Mouse (Mus musculus): ENCODE data around the gene Vps51. TPM values are rescaled to one million over a fixed set of nuclear protein-coding genes. Genes with fewer than 3 reads are reported as not detected.

The Vps51 gene
- total RNA-seq, 2 experiments from 2014 or later: 96.6 to 96.8 TPM

- intact Hi-C loops (cut with DNase I): no loop called here
- DNase-seq: no peak
Measured at GRCm38 (mm10) chr19:6082156-6082555, 5.1 kb upstream of the Vps51 start, which contains the start of gene Gm28374. TSS of gene Gm28374 (minus strand) at chr19:6082256.

- no peak for DNase-seq
- intact Hi-C loops (cut with DNase I): no loop called here
Measured at GRCm38 (mm10) chr19:6079983-6080480, 3.0 kb upstream of the Vps51 start, which contains the start of gene Tmem262. TSS of gene Tmem262 (plus strand) at chr19:6080033.

GRCm38 (mm10) chr19:6073889-6074288, 3.1 kb downstream of the Vps51 start:
- intact Hi-C loops (cut with DNase I): no loop called here
- no peak for DNase-seq

GRCm38 (mm10) chr19:6071261-6071660, 5.8 kb downstream of the Vps51 start:
- intact Hi-C loops (cut with DNase I): no loop called here
- DNase-seq: no peak

GRCm38 (mm10) chr19:6070571-6071250, 6.3 kb downstream of the Vps51 start:
- intact Hi-C loops (cut with DNase I): no loop called here
- DNase-seq: no peak

GRCm38 (mm10) chr19:6069851-6070250, 7.2 kb downstream of the Vps51 start:
- intact Hi-C loops (cut with DNase I): no loop called here

GRCm38 (mm10) chr19:6068951-6069350, 8.1 kb downstream of the Vps51 start:
- intact Hi-C loops (cut with DNase I): no loop called here
- no peak for DNase-seq

More at GRCm38 (mm10) chr19:6069851-6070250, 7.2 kb downstream of the Vps51 start:
- no peak for DNase-seq

- DNase-seq: peak; percentile 92
Measured at GRCm38 (mm10) chr19:6067724-6068415, 9.2 kb downstream of the Vps51 start, which contains the start of gene Tm7sf2. TSS of gene Tm7sf2 (minus strand) at chr19:6068373.

GRCm38 (mm10) chr19:6067011-6067723, 9.9 kb downstream of the Vps51 start:
- DNase-seq: peak; percentile 88
- intact Hi-C loops (cut with DNase I): no loop called here

More at GRCm38 (mm10) chr19:6067724-6068415, 9.2 kb downstream of the Vps51 start, which contains the start of gene Tm7sf2:
- intact Hi-C loops (cut with DNase I): no loop called here

GRCm38 (mm10) chr19:6066571-6066970, 10.5 kb downstream of the Vps51 start:
- DNase-seq: no peak
- intact Hi-C loops (cut with DNase I): no loop called here

- DNase-seq: no peak
- intact Hi-C loops (cut with DNase I): no loop called here
Measured at GRCm38 (mm10) chr19:6063081-6063480, 13.9 kb downstream of the Vps51 start.

- intact Hi-C loops (cut with DNase I): no loop called here
- DNase-seq: no peak
Measured at GRCm38 (mm10) chr19:6062418-6062817, 14.6 kb downstream of the Vps51 start.

GRCm38 (mm10) chr19:6061641-6062302, 15.3 kb downstream of the Vps51 start:
- peak; percentile 64 for DNase-seq
- intact Hi-C loops (cut with DNase I): no loop called here

- intact Hi-C loops (cut with DNase I): no loop called here
Measured at GRCm38 (mm10) chr19:6061021-6061533, 16.0 kb downstream of the Vps51 start, which contains the start of gene Znhit2. TSS of gene Znhit2 (plus strand) at chr19:6061192.

GRCm38 (mm10) chr19:6058966-6059365, 18.1 kb downstream of the Vps51 start:
- DNase-seq: no peak
- intact Hi-C loops (cut with DNase I): no loop called here

More at GRCm38 (mm10) chr19:6061021-6061533, 16.0 kb downstream of the Vps51 start, which contains the start of gene Znhit2:
- peak; percentile 90 for DNase-seq

GRCm38 (mm10) chr19:6058513-6058912, 18.5 kb downstream of the Vps51 start:
- DNase-seq: no peak

GRCm38 (mm10) chr19:6057313-6058096, 19.5 kb downstream of the Vps51 start, which contains the start of the genes Mrpl49 and Fau:
TSS of gene Mrpl49 (minus strand) at chr19:6057785.
TSS of gene Fau (plus strand) at chr19:6057844.
- peak; percentile 99 for DNase-seq
- intact Hi-C loops (cut with DNase I): no loop called here

More at GRCm38 (mm10) chr19:6058513-6058912, 18.5 kb downstream of the Vps51 start:
- intact Hi-C loops (cut with DNase I): no loop called here

- intact Hi-C loops (cut with DNase I): no loop called here
- DNase-seq: no peak
Measured at GRCm38 (mm10) chr19:6056696-6057095, 20.3 kb downstream of the Vps51 start.

- intact Hi-C loops (cut with DNase I): no loop called here
Measured at GRCm38 (mm10) chr19:6054296-6054695, 22.7 kb downstream of the Vps51 start.

More at GRCm38 (mm10) chr19:6054296-6054695, 22.7 kb downstream of the Vps51 start:
- no peak for DNase-seq

Measured in left cerebral cortex, postnatal 4 days (tissue).